Mouse (Mus musculus) left cerebral cortex, postnatal 25 days (tissue): ENCODE data around the gene Gm3512. TPM values are rescaled to one million over a fixed set of nuclear protein-coding genes. Genes with fewer than 3 reads are reported as not detected.
A peak's percentile ranks its signal among the peaks of the same experiment; 100 is the strongest.
"Not testable (repeated sequence)": the region's sequence is repeated elsewhere in the genome, so short reads cannot be mapped to it uniquely, and the experiment has no call there.

Experiments used
- DNase-seq, 2 experiments: peaks; one replicate each; pipeline ENCODE4 v3.0.0; 2022; ENCODE audit warnings: low spot score in 2 of 2, mixed read lengths in 1 of 2
- intact Hi-C: fragments of 180-260 bp; cut with DNase I; formaldehyde crosslinking; loops from one replicate; pipeline ENCODE4 v1.15.1; 2025
- total RNA-seq, 2 experiments: library from RNA; stranded (reverse); gene quantifications; 2 replicates each; pipeline ENCODE4 v1.2.3; 2021

Gm3512 gene
- total RNA-seq = 1 to 10 TPM; 1.5 TPM

- intact Hi-C loops = not testable (repeated sequence)
- peak in 1 of 2 experiments; percentile 2 for DNase-seq
Observed at GRCm38 (mm10) chr14:7174483-7174971, at the start of gene Gm3512. Gene Gm3512 (minus strand): TSS chr14:7174533.

- intact Hi-C loops = not testable (repeated sequence)
- DNase-seq = peak; percentile 5 to 30
Observed at GRCm38 (mm10) chr14:7200070-7200469, 25.7 kb upstream of the Gm3512 start.

GRCm38 (mm10) chr14:7194440-7194839 lies 20.1 kb upstream of the Gm3512 start, which contains the start of gene Gm16434:
Gene Gm16434 (minus strand): TSS chr14:7194540.
- intact Hi-C loops, DNase-seq: not testable (repeated sequence)

GRCm38 (mm10) chr14:7125312-7125711 lies 49.0 kb downstream of the Gm3512 start, which contains the start of gene Gm6676:
Gene Gm6676 (minus strand): TSS chr14:7125412.
- DNase-seq, intact Hi-C loops: not testable (repeated sequence)

- peak; percentile 3 to 4 for DNase-seq
- intact Hi-C loops = not testable (repeated sequence)
Observed at GRCm38 (mm10) chr14:7105124-7105802, 69.1 kb downstream of the Gm3512 start.

Other genes starting within 250 kb of the Gm3512 start
- gene Gm6356, start 200.7 kb downstream of the Gm3512 start, total RNA-seq = not detected
- gene Gm10406, start 147.1 kb downstream of the Gm3512 start, total RNA-seq = under 1 TPM; 0.39 to 0.60 TPM
- gene Gm3685, start 129.6 kb downstream of the Gm3512 start, total RNA-seq = not detected
- gene Gm3696, start 73.9 kb downstream of the Gm3512 start, total RNA-seq = 1 to 10 TPM; 1.5 to 2.3 TPM
- not detected for gene Gm6676, start 49.1 kb downstream of the Gm3512 start, total RNA-seq
- not detected for gene Gm16434, start 20.0 kb upstream of the Gm3512 start, total RNA-seq
- gene Gm3727, start 90.2 kb upstream of the Gm3512 start, total RNA-seq = not detected
- gene Gm3739, start 140.5 kb upstream of the Gm3512 start, total RNA-seq = under 1 TPM; 0.44 to 0.64 TPM
- not detected for gene Gm5797, start 157.9 kb upstream of the Gm3512 start, total RNA-seq
- not detected for gene Gm8374, start 190.6 kb upstream of the Gm3512 start, total RNA-seq